Mouse (Mus musculus) heart, postnatal 4 days (tissue): Measurements from ENCODE around the gene Eno3. TPM values are rescaled to one million over a fixed set of nuclear protein-coding genes. Genes with fewer than 3 reads are reported as not detected.

Experiments
- DNase-seq: peaks from one replicate; pipeline ENCODE4 v3.0.0; 2021
- total RNA-seq, 2 experiments: library from RNA; stranded (reverse); gene quantifications; 2 replicates each; pipeline ENCODE4 v1.2.3; 2021

Gene Eno3
- 1,000 to 10,000 TPM; 1,339 to 1,391 TPM for total RNA-seq

DNA sequence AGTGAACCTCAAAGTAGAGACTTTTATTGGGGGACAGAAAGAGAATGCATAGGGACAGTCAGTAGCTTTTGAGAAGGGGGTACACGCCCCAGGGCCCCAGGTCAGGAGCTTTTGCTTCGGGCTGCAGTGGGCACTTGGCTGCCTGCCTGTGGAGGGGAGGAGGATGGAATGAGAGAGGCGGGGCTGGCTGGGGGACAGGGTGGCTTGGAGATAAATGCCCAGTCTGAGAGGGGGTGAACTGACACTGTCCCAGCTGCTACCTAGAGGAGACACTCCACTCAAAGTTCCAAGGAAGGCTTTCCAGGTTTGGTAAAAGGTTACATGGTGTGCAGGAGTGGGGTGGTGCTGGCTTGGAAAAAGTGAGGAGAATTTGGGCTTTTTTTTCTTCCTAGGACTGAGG, at the start of gene Eno3:
Eno3 (plus strand) TSS at position 239 of the 400 bp plus-strand sequence.
- DNase-seq, result peak; percentile 77

DNA sequence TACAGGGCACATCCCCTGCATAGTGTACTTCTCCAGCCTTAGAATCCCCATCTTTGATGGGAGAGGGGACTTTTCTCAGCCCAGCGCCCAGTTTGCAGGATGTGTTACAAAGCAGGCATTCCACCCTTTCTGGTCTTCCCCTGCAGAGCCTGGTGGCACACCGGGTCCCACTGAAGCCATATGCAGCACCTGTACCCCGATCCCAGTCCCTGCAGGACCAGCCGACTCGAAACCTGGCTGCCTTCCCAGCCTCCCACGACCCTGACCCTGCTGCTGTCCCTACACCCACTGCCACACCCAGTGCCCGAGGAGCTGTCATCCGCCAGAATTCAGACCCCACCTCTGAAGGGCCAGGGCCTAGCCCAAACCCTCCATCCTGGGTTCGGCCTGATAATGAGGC, 49.4 kb upstream of the Eno3 start:
- no peak for DNase-seq

DNA sequence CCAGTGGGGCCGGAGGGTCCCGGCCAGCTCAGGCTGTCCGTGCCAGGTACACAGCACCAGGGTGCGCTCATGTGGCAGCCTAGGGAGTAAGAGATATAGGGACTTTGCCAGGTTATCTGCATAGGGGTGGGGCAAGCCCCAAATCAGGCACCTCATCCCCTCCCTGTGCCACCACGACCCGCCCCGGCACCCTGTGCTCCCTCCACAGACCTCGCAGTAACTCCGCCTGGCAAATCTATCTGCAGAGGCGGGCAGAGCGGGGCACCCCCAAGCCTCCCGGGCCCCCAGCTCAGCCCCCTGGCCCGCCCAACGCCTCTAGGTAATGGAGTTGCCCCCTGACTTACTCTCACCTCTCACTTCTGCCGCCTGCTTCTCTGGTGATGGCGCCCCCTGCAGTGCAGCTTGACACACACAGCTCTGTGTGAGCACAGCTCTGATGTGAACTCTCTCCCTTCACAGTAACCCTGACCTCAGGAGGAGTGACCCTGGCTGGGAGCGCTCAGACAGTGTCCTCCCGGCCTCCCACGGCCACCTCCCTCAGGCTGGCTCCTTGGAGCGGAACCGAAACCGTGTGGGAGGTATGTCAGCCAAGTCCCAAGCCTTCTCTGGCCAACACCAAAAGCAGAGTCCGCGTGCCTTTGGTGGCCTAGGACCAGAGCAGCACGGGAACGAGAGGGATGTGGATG, 48.5 kb upstream of the Eno3 start:
- peak; percentile 36 for DNase-seq

DNA sequence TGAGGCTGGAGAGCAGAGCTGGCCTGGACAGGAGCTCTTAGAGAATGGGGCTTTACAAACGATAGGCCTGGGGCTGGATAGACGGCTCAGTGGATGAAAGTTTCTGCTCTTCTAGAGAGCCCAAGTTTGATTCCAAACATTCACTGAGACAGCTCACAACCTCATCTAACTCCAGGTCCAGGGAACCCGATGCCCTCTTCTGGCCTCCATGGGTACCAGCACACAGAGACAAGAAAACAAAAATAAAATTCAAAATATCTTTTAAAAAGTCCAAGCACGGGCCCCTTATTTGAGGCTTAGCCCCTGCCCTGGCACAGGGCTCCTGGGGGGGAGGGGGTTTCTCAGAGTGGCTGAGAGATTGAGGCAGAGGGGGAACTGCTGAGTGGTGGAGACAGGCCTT, 46.2 kb upstream of the Eno3 start:
- no peak for DNase-seq

DNA sequence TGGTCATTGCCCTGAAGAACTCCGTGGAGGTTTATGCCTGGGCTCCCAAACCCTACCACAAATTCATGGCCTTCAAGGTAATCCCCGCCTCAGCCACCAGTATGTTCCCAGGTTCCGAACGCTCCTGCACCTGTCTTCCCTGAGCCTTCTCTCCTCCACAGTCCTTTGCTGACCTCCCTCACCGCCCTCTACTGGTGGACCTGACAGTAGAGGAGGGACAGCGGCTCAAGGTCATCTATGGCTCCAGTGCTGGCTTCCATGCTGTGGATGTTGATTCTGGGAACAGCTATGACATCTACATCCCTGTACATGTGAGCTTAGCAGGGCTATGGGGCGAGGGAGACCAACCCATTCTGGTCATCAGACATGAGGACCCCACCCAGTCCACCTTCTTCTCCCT, 44.5 kb upstream of the Eno3 start:
- DNase-seq, result no peak

DNA sequence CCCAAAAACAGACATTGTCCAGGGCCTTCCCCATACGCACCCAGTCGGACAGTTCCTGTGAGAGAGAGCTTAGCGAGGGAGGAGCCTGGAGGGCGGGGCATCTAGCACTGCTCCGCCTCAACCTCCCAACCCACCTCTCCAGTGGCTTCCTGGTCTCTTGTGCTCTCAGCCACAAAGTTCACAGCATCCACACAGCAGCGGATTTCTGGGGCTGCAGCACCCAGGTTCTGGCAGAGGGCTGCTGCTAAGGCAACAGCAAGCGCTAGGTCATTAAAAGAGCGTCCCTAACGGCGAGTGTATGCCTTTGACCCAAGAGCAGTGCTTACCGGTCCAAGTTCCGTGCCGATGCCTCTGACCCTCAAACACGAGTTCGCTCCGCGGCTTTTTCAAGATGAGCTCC, 41.9 kb upstream of the Eno3 start:
- peak; percentile 63 for DNase-seq

DNA sequence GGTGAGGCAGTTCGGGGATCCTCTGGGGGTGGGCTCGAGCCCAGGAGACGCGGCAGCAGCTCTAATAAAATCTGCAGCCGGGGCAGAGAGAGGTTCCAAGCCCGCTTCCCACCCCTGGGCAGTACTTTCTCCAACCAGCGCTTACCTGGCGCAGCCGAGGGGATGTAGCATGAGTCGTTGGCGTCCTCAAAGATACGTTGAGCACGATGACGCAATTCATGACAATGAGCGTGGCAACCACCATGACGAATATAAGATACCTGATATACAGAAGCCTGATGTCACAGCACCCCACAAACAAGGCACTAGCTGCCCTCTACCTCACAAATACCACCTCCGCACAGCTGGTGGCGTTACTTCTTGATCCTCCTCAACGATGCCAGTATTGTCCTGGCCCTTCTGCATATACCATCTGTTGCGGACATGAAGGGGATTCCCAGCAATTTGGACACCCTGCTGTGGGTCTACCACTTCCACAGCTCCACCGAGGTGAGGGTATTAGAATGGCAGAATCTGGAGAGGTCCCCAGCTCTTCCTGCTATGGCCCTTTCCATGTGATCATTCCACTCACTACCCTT, 41.4 kb upstream of the Eno3 start, which contains the start of gene 4930544D05Rik:
4930544D05Rik (plus strand) TSS at position 333 of the 578 bp plus-strand sequence.
- DNase-seq, result no peak

DNA sequence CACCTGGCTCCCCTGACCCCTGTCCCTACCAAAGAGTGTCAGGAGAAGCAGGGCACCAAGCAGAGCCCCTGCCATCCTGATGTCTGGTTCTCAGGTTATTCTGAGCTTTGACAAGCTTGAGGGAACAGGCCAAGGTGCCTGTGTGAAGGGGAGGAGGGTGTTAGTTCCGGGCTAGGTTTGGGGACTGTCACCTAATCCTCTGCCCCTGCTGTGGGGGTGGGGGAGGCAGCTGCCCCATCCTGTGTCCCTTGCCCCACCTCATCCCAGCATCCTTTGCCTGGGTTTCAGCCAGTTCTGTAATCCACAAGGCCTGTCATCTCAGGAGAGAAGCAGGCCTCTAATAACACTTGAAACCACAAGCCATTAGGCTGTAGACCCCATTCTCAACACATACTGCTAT, 37.9 kb upstream of the Eno3 start, which contains the start of gene Chrne:
Chrne (minus strand) TSS at position 116 of the 400 bp plus-strand sequence.
- DNase-seq, result no peak

DNA sequence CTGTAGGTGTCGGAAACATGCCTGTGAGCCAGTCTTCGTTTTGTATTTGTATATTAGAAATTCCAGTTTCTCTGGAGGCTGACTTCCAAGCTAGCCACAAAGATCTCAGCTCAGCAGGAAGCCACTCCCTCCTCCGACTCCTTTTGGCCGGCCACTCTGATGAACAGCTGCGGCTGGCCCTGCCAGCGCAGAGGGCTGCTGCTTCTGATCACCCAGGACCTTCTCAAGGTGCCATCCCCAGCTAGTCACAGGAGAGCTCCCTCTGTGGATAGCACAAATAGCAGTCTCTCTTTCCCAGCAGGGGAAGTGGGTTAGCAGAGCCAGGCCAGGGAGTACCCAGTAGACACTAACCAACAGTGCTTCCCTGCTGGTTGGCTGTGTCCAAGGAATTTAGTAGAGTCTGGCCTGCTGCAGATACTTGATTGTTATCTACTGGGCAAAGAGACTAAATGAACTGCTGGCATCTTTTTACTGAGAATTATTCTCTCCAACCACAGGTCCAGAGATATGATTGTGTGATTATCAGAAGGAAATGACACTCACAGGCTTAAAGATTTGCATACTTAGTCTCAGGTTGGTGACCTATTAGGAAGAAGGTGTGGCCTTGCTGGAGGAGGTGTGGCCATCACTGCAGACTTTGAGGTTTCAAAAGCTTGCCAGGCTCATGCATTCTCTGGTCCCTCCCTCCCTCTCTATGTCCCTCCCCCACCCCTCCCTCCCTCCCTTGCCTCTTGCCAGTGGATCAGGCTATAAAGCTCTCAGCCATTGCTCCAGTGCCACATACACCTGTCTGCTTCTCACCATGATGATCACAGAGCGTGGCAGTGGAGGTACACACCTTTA, 34.8 kb upstream of the Eno3 start:
- no peak for DNase-seq

DNA sequence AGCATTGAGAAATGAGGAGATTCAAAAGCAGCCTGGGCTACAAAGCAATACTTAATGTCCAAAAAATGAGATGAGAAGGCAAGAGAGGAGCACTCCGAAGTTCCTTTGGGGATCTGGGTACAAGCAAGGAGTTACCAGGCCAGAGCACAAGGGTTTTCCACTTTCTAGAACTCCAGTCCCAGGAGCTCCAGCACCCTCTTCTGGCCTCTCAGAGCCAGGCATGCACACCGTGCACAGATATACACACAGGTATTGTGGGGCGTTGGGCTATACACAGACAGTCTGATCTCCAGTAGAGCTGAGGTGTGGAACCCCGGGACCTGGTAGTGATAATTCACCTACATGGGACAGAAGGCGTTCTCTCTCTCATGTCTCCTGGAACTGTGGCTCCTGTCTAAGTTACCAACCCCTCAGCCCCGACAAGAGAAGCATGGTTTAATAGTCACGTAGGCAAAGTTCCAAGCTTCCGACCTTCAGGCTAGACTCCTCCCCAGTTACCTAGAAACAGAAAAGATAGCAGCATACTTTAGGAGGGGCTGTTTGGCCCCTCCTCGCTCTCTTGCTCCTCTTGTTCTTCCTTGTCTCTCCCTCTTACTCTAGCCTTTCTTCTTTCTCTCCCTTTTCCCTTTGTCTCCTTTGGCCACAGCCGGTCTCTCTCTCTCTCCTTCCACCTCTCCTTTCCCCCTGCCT, 33.8 kb upstream of the Eno3 start:
- DNase-seq, result no peak

DNA sequence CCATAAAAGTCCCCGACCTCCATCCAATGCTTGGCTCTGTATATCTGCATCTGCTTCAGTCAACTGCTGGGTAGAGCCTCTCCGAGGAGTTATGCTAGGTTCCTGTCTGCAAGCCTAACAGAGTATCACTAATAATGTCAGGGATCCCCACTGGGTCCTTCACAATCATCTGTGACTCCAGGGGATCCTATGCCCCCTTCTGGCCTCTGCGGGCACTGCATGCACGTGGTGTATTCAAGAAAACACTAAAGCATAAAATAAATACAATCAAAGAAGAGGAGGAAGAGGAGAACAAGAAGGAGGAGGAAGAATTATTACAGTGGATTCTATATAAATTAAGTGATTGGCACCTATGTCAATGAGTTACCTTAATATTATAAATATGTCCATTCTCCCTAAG, 31.5 kb upstream of the Eno3 start:
- peak; percentile 66 for DNase-seq

DNA sequence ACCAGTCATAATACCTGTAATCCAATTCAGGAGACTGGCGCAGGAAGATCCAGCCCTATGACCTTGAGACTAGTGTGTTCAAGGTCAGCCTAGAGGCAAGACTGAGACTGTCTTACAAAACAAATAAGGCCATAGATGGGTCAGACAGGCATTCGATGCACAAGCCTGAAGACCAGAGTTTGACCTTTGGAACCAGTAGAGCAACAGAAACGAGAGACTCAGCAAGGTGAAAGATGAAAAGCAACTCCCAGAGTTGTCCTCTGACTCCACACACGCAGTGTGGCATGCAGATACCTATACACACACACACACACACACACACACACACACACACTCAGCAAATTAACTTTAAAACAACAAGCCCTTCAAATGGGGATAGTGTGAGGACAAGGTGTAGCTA, 30.1 kb upstream of the Eno3 start:
- DNase-seq, result no peak

DNA sequence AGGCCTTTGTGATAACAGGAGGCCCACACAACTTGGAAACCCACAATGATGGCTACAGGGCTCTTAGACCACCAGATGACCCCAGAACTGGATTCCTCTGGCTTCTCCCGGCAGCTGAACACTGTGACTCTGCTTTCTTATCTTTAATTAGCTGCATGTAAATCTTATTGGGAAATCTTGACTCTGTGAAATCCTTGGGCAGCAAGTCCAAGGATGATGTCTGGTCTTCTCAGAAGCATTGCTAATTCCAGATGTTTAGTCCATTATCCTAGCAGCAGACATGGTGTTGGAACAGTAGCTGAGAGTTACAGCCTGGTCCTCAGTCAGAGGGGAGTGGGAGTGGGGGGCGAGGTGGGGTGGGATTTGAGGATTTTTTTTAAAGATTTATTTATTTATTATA, 28.6 kb upstream of the Eno3 start:
- DNase-seq, result no peak

DNA sequence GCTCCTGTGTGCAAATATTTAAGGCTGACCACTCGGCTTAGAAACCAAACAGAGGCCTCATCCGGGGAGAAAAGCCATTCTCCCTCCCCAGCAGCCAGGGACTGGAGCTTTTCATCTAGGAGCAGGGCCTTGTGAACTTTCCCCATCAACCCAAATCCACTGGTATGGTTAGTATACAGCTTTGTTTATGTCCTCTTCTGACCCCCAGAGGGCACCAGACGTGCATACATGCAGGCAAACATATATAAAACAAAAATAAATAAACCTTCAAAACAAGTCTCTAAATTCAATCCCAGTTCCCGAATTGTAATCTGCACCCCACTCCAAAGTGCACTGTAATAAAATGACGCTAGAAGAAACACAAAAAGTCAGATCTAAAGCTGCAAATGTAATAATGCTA, 27.4 kb upstream of the Eno3 start:
- DNase-seq, result no peak

DNA sequence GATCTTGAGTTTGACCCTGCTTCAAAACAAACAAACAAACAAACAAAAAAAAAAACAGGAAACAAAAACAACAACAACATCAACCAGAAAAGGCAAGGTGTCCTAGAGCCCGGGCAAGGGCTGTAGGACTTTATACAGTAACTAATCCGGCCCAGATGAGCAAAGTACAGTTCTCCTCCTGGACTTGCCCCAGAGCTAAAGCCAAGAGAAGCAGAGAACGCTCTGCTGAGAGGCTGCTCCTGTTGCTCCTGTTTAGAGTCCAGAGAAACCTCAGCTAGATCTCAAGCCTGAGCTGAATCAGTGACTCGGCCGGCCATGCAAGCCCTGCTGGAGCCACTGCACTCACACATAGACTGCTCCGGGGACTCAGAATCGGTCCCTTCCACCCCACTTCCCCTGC, 26.9 kb upstream of the Eno3 start:
- DNase-seq, result no peak

DNA sequence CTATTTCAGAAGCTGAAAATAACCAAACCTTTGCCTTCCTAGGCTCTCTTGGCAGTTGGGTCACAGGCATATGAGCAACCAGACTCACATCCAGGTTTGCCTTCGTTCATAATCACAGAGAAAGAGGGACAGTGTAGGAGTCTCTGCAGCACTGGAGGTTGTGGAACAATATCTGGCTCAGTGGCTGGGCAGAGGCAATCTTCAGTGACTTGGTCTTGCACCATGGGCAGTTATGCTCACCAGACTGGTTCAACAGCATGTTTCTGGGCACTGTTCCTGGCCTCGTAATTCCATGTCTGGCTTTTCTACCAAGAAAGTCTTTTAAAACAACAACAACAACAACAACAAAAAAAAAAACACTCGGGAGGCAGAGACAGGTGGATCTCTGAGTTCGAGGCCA, 21.4 kb upstream of the Eno3 start:
- DNase-seq, result no peak

DNA sequence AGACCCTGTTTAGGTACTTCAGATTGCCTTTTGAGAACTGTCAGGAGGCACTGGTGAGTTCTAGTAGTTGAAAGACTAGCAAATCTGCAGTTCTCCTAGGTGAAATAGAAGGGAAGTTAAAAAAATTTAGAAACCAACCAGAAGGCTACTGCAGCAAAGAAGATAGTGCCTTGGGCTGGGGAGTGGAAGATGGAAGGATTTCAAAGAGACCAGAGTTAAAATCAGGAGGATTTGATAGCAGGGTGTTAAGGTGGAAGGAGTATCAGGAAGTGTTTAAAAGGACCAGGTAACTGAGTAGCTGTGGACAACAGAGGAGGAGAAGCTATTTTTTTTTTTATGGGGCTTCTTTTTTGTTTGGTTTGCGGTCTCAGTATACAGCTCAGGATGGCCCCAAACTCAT, 19.2 kb upstream of the Eno3 start:
- no peak for DNase-seq

DNA sequence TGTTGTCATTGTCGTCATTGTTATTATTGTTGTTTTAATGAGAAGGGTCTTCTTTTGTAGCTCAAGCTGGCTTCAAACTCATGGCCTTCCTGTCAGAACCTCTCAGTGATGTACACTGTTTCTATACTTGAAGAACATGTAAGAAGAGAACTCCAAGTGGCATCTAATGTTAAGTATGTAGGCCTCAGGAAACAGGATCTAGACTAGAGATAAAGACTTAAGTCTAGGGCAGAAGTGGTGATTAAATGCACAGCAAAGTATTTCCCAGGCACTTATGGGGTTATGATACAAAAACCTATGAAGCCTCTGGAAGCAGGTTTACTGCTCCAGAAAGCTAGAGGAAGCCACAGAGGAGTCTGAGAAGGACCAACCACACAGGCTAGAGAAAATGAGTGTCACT, 18.7 kb upstream of the Eno3 start:
- no peak for DNase-seq

DNA sequence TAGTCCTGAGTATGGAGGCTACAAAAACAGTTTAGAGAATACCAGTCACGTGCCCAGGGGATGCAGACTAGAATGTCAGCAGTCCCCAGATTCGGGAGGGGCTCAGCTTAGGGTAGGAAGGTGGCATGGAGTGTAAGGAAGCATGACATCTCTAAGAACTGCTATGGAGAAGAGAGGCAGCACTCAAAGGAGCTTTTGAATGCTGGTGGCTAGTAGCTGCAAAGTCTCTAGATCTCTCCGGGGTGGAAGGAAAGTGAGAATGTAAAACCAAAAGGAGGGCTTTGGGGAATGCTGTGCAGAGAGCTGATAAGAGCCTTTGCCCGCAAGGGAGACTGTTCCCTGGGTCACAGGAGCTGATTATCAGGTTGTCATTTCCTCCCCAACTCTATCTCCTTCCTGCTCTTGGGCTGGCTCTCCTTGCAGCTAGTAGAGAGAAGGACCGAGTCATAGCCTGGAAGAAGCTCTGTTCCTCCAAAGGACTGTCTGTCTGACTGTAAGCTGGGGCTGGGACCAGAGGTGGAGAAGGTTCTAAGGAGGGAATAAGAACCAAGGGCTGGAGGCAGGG, 18.2 kb upstream of the Eno3 start, which contains the start of gene Gp1ba:
Gp1ba (plus strand) TSS at position 409 of the 565 bp plus-strand sequence.
- DNase-seq, result peak; percentile 3

DNA sequence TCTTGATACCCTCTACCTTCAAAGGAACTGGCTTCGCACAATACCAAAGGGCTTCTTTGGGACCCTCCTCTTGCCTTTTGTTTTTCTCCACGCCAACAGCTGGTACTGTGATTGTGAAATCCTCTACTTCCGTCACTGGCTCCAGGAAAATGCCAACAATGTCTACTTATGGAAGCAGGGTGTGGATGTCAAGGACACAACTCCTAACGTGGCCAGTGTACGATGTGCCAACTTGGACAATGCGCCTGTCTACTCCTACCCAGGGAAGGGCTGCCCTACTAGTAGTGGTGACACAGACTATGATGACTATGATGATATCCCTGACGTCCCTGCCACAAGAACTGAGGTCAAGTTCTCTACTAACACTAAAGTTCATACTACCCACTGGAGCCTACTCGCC, 17.0 kb upstream of the Eno3 start:
- DNase-seq, result no peak

DNA sequence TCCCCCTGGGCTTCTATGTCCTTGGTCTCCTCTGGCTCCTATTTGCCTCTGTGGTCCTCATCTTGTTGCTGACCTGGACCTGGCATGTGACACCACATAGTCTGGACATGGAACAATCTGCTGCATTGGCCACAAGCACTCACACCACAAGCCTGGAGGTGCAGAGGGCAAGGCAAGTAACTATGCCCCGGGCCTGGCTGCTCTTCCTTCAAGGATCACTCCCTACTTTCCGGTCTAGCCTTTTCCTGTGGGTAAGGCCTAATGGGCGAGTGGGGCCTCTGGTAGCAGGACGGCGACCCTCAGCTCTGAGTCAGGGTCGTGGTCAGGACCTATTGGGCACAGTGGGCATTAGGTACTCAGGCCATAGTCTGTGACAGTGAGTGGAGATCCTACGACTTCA, 15.8 kb upstream of the Eno3 start:
- DNase-seq, result peak; percentile 4

DNA sequence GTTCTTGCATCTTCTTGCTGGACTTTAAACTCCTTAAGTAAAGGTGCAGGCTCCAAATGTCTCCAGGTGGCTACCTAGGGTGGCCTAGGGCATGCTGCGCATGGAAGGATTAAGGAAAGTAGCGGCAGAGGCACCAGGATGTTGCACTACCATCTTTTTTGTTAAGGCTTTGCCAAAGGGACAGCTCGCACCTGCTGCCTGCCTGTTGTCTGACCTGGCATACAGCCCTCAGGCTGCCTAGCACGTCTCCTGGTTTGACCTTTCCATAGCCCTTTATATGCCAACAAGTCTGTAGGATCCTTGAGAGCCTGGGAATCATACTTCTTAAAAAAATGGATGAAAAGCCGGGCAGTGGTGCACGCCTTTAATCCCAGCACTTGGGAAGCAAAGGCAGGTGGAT, 14.0 kb upstream of the Eno3 start:
- DNase-seq, result peak; percentile 5
